Mouse (Mus musculus) intestine, postnatal 0 days (tissue): ENCODE results near the gene Insm1. TPM values are rescaled to one million over a fixed set of nuclear protein-coding genes. Genes with fewer than 3 reads are reported as not detected.

ENCODE experiments used
- ATAC-seq: fragments of 200-750 bp; cut with Nextera tagmentation; 2 replicates; pipeline ENCODE4 v1.8.0; 2017; ENCODE audit warnings: mild to moderate bottlenecking, moderate TSS enrichment, moderate library complexity
- H3K27ac ChIP-seq: fragments of 300-500 bp; sonication (generic); 2 replicates; pipeline ENCODE4 v1.5.1; 2014; ENCODE audit warnings: mild to moderate bottlenecking, low read depth, low read length, moderate library complexity
- H3K27me3 ChIP-seq: fragments of 300-500 bp; sonication (generic); replicated peaks from 2 replicates; pipeline ENCODE4 v1.6.1; 2014; ENCODE audit warnings: low read length, mixed read lengths; ENCODE audit not compliant: control insufficient read depth, insufficient read depth
- H3K36me3 ChIP-seq: fragments of 300-500 bp; sonication (generic); 2 replicates; pipeline ENCODE4 v1.6.1; 2014; ENCODE audit warnings: mild to moderate bottlenecking, moderate library complexity; ENCODE audit not compliant: control insufficient read depth, insufficient read depth
- H3K4me1 ChIP-seq: fragments of 300-500 bp; sonication (generic); replicated peaks from 2 replicates; pipeline ENCODE4 v1.6.1; 2014; ENCODE audit warnings: antibody characterized with exemption, low read length, mixed read lengths; ENCODE audit not compliant: control insufficient read depth, insufficient read depth
- H3K4me2 ChIP-seq: fragments of 300-500 bp; sonication (generic); replicated peaks from 2 replicates; pipeline ENCODE4 v1.6.1; 2014; ENCODE audit warnings: low read depth, mild to moderate bottlenecking, moderate library complexity
- H3K4me3 ChIP-seq: fragments of 300-500 bp; sonication (generic); 2 replicates; pipeline ENCODE4 v1.5.1; 2014; ENCODE audit warnings: low read depth, low read length
- H3K9ac ChIP-seq: fragments of 300-500 bp; sonication (generic); 2 replicates; pipeline ENCODE4 v1.6.1; 2014; ENCODE audit warnings: mild to moderate bottlenecking, low read depth, low read length
- H3K9me3 ChIP-seq: fragments of 300-500 bp; sonication (generic); 2 replicates; pipeline ENCODE4 v1.6.1; 2016; ENCODE audit warnings: mixed run types; ENCODE audit not compliant: control insufficient read depth
- CTCF ChIP-seq: sonication (generic); IDR thresholded peaks from 2 replicates; pipeline ENCODE4 v1.5.1; 2016; ENCODE audit warnings: low read depth, mild to moderate bottlenecking, control low read depth, antibody characterized with exemption, moderate library complexity
- WGBS: fragments of 180-500 bp; shearing (Covaris S2); extraction: QIAGEN DNeasy Blood & Tissue Kit; methylation state at CpG from one replicate; pipeline ENCODE4 v1.1.7; 2014; 5-methylcytosine and 5-hydroxymethylcytosine counted together
- polyA plus RNA-seq: library from polyadenylated mRNA; unstranded; fragments of >200 nt; fragmentation: Nextera tagmentation; extraction: Ambion mirVana; gene quantifications from 2 replicates; pipeline ENCODE4 v1.2.1, GENCODE M21; 2015

Gene Insm1
- polyA plus RNA-seq, 1 experiment from 2014 or later = 0.48 TPM

- no peak for TF ChIP-seq CTCF
- no peak for ATAC-seq
These were observed 9.8 kb downstream of the Insm1 start for GRCm38 (mm10) chr2:146231485-146231884.

GRCm38 (mm10) chr2:146239196-146239747, 17.6 kb downstream of the Insm1 start:
- no peaks in the 10 kb centered on the region for H3K9me3 ChIP-seq
- TF ChIP-seq CTCF = no peak
- H3K4me2 ChIP-seq = no peak overlapping the region
- H3K9ac ChIP-seq = no peak overlapping the region
- 94% methylated on average over 4 of the region's 4 CpGs for WGBS
- H3K4me1 ChIP-seq = 0 out of 2 replicates have a peak, but pooled peaks cover 3% of the 10 kb centered on the region
- no peaks in the 10 kb centered on the region; the same call in 1 of the 2 replicates for H3K36me3 ChIP-seq
- ATAC-seq = no peak
- H3K4me3 ChIP-seq = no peak overlapping the region
- no peak overlapping the region for H3K27ac ChIP-seq
- no peaks in the 10 kb centered on the region for H3K27me3 ChIP-seq

More at GRCm38 (mm10) chr2:146231485-146231884, 9.8 kb downstream of the Insm1 start:
- Histone ChIP-seq H3K27ac (no peak overlapping the region), H3K4me3 (no peak overlapping the region), H3K4me2 (no peak overlapping the region), H3K36me3 (no peaks in the 10 kb centered on the region), H3K4me1 (no peaks in the 10 kb centered on the region), H3K27me3 (peaks cover 19% of the 10 kb centered on the region), H3K9ac (no peak overlapping the region), H3K9me3 (no peaks in the 10 kb centered on the region)
- 91% methylated on average over 2 of the region's 2 CpGs for WGBS

GRCm38 (mm10) chr2:146244049-146244448, 22.3 kb downstream of the Insm1 start:
- TF ChIP-seq CTCF = no peak
- Histone ChIP-seq H3K27me3 (no peaks in the 10 kb centered on the region), H3K4me1 (peaks cover 10% of the 10 kb centered on the region; the same call in 1 of the 2 replicates), H3K4me3 (no peak overlapping the region), H3K9me3 (no peaks in the 10 kb centered on the region), H3K36me3 (no peaks in the 10 kb centered on the region; the same call in 1 of the 2 replicates), H3K9ac (no peak overlapping the region), H3K27ac (no peak overlapping the region), H3K4me2 (no peak overlapping the region)
- peak; percentile 25 for ATAC-seq
- 82% methylated on average over 2 of the region's 2 CpGs for WGBS

GRCm38 (mm10) chr2:146245401-146245800, 23.7 kb downstream of the Insm1 start:
- TF ChIP-seq CTCF = no peak
- ATAC-seq = no peak
- H3K9me3 ChIP-seq = no peaks in the 10 kb centered on the region
- H3K4me1 ChIP-seq = peaks cover 10% of the 10 kb centered on the region; the same call in 1 of the 2 replicates
- H3K36me3 ChIP-seq = no peaks in the 10 kb centered on the region; the same call in 1 of the 2 replicates
- no peaks in the 10 kb centered on the region for H3K27me3 ChIP-seq
- H3K4me2 ChIP-seq = no peak overlapping the region
- 55% methylated on average over 7 of the region's 7 CpGs for WGBS
- H3K4me3 ChIP-seq = no peak overlapping the region
- H3K27ac ChIP-seq = no peak overlapping the region
- no peak overlapping the region for H3K9ac ChIP-seq

GRCm38 (mm10) chr2:146246409-146247075, 24.8 kb downstream of the Insm1 start:
- H3K9me3 ChIP-seq = no peaks in the 10 kb centered on the region
- H3K36me3 ChIP-seq = no peaks in the 10 kb centered on the region; the same call in 1 of the 2 replicates
- H3K27me3 ChIP-seq = no peaks in the 10 kb centered on the region
- no peak for TF ChIP-seq CTCF
- no peak for ATAC-seq
- H3K9ac ChIP-seq = no peak overlapping the region
- H3K27ac ChIP-seq = no peak overlapping the region
- H3K4me3 ChIP-seq = no peak overlapping the region
- H3K4me1 ChIP-seq = peaks cover 10% of the 10 kb centered on the region; the same call in 1 of the 2 replicates
- WGBS = 84% methylated on average over 4 of the region's 4 CpGs
- no peak overlapping the region for H3K4me2 ChIP-seq

GRCm38 (mm10) chr2:146247576-146247975, 25.9 kb downstream of the Insm1 start:
- peak; percentile 56; the same call in 1 of the 2 replicates for ATAC-seq
- TF ChIP-seq CTCF = no peak
- Histone ChIP-seq H3K4me1 (peaks cover 10% of the 10 kb centered on the region; the same call in 1 of the 2 replicates), H3K4me2 (no peak overlapping the region), H3K27ac (no peak overlapping the region), H3K4me3 (no peak overlapping the region), H3K27me3 (no peaks in the 10 kb centered on the region), H3K36me3 (no peaks in the 10 kb centered on the region; the same call in 1 of the 2 replicates), H3K9me3 (no peaks in the 10 kb centered on the region), H3K9ac (no peak overlapping the region)
- 28% methylated on average over 6 of the region's 6 CpGs for WGBS
